Mouse (Mus musculus): ENCODE measurements around the gene Mrtfb.

DNA sequence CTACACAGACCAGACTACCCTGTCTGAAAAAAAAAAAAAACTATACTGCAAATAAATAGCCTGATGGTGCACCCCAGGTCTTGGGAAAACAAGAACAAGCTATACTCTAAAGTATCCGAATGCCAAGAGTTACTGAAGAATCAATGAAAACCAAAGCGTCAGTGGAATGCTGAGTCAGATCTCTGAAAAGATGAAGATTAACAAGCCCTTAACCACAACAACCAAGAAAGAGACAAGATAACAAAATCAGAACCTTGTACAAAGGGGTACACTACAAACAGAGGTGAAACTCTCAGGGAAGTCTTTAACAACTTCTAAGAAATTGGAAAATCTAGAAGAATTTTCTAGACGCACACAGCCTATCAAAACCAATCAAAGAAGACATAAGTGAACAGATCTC, 166.2 kb downstream of the Mrtfb start:
- no peak for TF ChIP-seq CTCF (IDR thresholded peaks at IDR 0.05)
- no peak for TF ChIP-seq EP300 (IDR thresholded peaks at IDR 0.05)

All from lung, postnatal 0 days (tissue).